Mouse (Mus musculus) embryonic stem cell, embryonic (primary cell): ENCODE measurements around the gene Clpb.

Source experiments
- CTCF ChIA-PET, 4 experiments: fragments of 300-600 bp in 2 of 4; fragments of 350-600 bp in 2 of 4; sonication (Branson Sonifier 250); formaldehyde crosslinking; loops; one replicate each; lab custom pipeline; 2022; ENCODE audit warnings: inconsistent platforms in 2 of 4; lab: Charles Lee
- POLR2A ChIA-PET, 4 experiments: fragments of 300-600 bp in 2 of 4; fragments of 350-600 bp in 2 of 4; sonication (Branson Sonifier 250); formaldehyde crosslinking; loops; one replicate each; lab custom pipeline; 2022; ENCODE audit warnings: antibody characterized with exemption in 4 of 4, inconsistent platforms in 1 of 4; lab: Charles Lee

Gene Clpb

GRCm38 (mm10) chr7:101837154-101837605 lies 173.7 kb downstream of the Clpb start:
- CTCF ChIA-PET = interaction anchor here (0.6 to 2.9 kb wide), 17 partner anchors 10 to 441 kb away, joined by 3 to 27 read pairs (median 5); partner anchors contain the start of genes Clpb (in 1 of the 4) and Phox2a (in 1 of the 4)

DNA sequence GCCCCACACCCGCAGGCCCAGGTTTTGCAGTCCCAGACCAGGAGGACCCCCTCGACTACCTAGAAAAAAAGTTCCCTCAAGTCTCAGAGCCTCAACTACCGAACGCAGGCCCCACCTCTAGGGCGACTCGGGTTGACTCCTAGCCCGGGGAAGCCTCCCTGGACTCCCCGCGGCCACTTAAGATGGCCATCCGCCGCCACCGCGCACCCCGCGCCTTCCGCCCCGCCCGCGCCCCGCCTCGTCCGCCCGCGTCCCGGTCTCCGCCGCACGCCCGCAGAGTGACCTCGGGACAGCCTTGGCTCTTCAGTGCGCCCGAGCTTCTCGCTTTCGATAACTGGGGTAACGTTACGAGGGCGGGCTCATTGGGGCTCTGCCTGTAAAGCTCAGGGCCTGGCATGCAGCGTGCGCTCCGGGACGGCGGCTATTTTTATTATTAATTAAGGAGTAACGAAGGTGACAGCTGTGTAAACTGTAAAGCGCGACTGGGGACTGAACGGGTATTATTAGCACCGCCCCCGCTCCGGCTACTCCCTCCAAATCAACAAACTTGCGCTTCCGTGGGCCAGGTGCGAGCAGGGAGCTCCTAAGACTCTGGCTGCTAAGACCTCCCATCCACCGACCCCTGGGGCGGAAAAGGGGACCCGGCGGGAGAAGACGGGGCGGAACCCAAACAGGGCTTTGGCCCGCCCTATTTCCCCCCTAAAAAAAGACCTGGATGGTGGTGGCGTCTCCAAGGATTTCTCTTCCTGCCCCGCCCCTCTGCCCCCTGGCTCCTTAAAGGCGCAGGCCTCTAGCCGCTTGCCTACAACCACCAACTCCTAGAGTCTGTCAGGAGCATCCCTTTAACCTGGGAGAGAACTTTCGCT lies 174.4 kb downstream of the Clpb start, which contains the start of gene Inppl1:
Gene Inppl1, minus strand, starts transcription at position 624 of the 866 bp plus-strand sequence.
- ChIA-PET POLR2A (interaction anchor here (0.6 to 7.2 kb wide), 43 partner anchors 10 to 481 kb away, joined by 3 to 102 read pairs (median 5); partner anchors contain the start of genes Phox2a (in 3 of the 4), Anapc15 (in 2 of the 4), Clpb (in 2 of the 4) and Folr1 (in 2 of the 4)), CTCF (interaction anchor here in 3 of 4 experiments (0.5 to 2.9 kb wide), 13 partner anchors 11 to 440 kb away, joined by 3 to 13 read pairs (median 6); partner anchors contain the start of gene Clpb (in 1 of the 3))

More at GRCm38 (mm10) chr7:101837154-101837605, 173.7 kb downstream of the Clpb start:
- POLR2A ChIA-PET = interaction anchor here (0.6 to 7.2 kb wide), 40 partner anchors 11 to 801 kb away, joined by 3 to 102 read pairs (median 5); partner anchors contain the start of genes Clpb (in 2 of the 4), Folr1 (in 2 of the 4), Lamtor1 (in 2 of the 4) and Phox2a (in 2 of the 4)

- ChIA-PET CTCF (interaction anchor here in 1 of 4 experiments (0.6 kb wide), 1 partner anchor 96 kb away, joined by 5 read pairs; no protein-coding TSS in a partner anchor), POLR2A (interaction anchor here in 2 of 4 experiments (1.2 to 2.2 kb wide), 4 partner anchors 8 to 53 kb away, joined by 3 to 6 read pairs (median 4); partner anchors contain the start of gene Folr2 (in 1 of the 2))
These were observed 180.8 kb downstream of the Clpb start for GRCm38 (mm10) chr7:101844186-101844585.
